Mouse (Mus musculus) urinary bladder, postnatal 4 days (tissue): ENCODE results near the gene Mogs.

Source experiments
- DNase-seq, 2 experiments: peaks; one replicate each; pipeline ENCODE4 v3.0.0; 2021 to 2022; ENCODE audit warnings: low spot score in 2 of 2

Gene Mogs

DNA sequence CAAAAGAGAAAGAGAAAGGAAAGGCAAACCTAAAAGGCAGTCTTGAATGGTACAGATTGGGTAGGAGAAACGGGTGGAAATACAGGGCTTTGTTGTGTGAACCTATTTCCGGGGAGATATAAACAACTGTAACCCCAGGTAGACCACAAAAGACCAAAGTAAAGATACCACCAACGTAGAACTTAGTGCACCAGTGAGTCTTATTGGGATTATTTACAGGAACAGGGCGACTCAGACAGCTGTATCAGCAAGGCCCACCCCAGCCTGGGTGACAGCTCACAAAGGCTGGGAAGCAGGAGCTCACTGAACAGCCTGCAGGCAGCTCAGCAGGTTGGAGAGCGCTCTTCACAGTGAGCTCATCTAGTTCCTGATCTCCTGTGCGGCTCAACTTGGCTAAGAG, 19.3 kb upstream of the Mogs start:
- no peak for DNase-seq

DNA sequence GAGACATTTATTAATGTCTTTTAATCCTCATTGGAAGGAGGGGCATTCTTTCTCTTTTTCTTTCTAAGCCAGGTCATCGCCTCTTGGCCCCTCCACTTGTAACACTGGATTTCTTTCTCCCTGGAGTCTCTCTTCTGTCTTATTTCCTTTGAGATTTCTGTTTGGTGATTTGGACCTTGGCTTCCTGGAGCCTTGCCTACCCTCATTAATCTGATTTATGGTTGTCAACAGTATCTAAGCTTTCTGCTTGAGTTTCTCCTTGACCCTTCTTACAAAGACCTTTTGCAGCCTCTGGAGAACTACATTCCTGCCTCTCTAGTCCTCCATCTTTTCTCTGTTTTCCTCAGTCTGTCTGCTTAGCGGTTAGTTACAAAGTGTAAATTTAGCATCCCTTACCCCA, 16.9 kb upstream of the Mogs start:
- no peak for DNase-seq

DNA sequence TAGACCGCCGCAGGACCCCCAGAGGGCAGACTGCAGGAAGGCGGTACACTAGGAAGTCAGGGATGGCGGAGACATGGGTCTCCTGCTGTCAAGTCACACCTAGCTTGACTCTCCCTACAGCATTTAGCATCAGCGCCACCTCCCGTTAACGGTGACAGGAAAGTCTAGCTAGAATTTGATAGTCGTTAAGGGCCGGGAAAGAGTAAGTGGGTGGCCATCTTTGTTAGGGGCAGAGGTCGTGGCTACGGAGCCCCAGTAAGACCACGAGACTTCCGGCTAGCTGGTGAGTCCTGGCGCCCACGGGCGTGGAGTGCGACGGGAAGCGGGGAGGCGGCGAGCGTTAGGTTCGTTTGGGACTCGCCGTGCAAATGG, 14.0 kb upstream of the Mogs start, which contains the start of the genes Ccdc142 and Gm42688:
Gene Ccdc142, plus strand, starts transcription at position 286 of the 372 bp plus-strand sequence.
Gene Gm42688, plus strand, starts transcription at position 302 of the 372 bp plus-strand sequence.
- DNase-seq = peak; percentile 81 to 83

DNA sequence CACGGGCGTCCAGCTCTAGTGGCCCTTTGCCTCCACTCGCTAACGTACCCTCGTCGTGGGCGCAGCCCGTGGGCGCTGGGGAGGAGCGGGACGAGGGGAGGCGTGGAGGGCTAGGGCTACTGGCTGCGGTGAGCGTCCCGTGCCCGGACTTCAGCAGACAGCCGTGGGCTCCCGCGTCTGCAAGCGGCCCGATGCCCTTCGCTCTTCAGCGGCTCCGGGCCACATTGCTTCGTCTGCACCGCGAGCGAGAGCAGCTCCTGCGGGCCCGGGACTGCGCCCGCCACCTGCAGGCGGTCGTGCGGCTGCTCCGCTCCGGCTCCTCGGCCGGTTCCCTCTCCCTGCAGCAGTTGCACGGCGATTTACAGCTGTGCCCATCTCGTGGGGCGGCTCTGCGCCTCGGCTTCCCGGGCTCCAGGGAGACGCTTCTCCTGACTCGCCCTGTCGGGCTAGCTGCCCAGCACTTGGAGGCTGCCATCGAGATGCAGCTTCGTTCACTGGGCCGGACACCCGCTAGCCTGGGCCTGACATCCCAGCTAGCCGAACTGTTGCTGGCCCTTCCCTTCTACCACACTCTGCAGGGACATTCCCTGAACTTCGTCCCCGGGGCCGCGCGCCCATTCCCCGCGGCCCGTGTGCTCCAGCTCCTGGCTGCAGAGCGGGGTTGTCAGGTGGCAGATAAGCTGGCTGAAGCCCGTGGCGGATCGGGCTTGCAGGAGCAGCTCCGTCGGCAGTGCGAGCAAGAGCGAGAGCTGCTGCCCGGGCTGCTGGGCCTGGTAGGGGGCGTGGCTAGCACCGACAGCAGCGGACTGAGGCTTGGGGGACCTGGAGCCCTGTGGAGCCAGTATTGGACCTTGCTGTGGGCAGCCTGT, 13.4 kb upstream of the Mogs start:
- peak in 1 of 2 experiments; percentile 60 for DNase-seq

DNA sequence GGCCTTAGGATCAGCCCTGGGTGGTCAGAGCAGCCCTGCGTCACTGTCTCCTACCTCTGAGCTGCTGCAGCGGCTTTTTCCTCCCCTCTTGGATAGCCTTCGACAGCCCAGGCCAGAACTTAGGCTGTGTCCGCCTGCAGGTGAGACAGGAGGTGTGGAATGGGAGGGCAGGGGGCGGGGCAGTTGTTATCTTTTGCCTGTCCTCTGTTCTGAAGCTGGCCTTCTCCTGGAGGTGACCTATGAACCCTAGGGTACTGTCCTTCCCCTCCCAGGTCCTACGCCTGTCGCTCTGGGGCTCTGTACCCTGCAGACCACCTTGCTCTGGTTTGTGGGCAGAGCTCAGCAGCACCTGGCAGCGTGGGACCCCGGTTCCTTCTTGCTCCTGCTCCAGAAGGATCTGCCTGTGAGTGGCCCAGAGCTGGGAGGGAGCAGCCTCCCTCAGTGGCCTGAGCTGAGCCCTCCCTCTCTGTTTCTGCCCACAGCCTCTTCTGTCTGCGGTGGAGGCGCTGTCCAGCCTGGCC, 12.1 kb upstream of the Mogs start:
- DNase-seq = no peak

DNA sequence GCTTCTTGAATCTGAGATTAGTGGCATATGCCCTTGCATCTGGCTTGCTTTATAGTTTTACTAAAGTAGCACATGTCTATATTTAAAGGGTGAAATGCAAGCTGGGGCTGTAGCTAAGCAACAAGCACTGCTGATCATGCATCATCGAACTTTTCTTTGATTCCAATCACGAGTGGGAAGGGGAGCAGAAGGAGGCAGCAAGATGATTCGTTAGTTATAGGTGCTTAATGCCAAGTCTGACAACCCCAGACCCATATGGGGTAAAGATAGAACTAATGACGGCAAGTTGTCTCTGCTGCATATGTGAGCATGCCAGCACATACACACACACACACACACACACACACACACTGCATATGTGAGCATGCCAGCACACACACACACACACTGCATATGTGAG, 11.1 kb upstream of the Mogs start:
- no peak for DNase-seq

DNA sequence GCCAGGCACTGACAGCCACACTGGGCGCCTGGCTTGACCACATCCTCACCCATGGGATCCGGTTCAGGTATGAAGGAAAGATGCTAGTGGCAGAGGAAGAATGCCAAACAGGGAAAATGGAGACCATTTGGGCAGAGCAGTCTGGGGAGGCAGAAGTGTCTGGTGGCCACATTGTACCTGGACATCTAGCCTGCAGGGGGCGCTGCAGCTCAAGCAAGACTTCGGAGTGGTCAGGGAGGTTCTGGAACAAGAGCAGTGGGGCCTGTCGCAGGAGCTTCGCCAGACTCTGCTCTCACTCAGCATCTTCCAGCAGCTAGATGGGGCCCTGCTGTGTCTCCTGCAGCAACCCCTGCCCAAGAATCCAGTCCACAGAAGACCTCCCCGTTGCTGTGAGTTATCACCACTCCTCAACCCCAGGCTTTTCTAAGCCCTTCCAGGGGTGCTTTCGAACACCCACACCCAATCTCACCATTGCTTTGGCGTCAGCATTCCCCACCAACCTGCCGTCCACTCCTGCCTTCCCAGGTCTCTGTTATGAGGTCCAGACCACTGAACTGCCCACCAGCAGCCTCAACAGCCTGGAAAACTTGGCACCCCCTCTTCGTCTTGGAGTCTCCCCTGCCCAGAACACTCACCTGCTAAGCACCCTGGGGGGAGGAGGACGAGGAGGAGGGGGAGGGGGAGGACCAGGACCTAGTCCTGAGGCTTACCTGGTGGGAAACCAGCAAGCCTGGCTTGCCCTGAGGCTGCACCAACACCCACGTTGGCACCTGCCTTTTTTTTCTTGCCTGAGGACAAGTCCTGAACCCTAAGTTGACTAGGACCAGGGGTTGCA, 7.5 kb upstream of the Mogs start:
- DNase-seq = peak; percentile 67 to 83

DNA sequence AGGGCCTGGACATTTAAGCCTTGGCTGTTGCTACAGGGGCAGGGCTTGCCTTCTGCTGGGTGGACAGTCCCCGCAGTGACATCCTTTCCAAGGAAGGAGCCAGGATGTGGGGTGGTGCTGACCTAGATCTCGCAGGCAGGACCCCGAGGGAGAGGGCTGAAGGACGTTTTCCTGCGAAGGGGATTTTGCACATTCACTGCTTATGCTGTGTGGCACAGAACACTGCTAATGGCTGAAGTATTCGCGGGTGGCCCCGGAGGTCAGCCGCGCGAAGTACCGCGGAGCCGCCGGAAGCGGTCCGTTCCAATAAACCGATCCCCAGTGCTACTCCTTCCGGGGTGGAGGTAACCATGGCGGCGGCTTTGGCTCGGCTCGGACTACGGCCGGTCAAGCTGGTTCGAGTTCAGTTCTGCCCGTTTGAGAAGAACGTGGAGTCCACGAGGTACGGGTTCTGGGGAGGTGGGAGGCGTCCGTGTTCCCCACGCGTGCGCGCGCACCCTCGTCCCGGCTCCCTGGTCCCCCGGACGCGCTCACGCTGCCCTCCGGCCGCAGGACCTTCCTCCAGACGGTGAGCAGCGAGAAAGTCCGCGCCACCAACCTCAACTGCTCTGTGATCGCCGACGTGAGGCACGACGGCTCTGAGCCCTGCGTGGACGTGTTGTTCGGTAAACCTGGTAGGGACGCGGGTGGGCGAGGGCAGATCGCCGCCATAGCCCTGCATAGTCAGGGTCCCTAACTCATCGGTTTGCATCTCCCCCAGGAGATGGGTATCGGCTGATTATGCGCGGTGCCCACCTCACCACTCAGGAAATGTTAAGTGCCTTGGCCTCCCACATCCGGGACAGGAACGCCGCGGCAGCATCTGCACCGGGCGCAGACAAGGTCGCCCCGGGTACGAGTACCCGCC, 6.3 kb upstream of the Mogs start, which contains the start of gene Mrpl53:
Gene Mrpl53, plus strand, starts transcription at position 279 of the 907 bp plus-strand sequence.
- peak; percentile 79 to 84 for DNase-seq

DNA sequence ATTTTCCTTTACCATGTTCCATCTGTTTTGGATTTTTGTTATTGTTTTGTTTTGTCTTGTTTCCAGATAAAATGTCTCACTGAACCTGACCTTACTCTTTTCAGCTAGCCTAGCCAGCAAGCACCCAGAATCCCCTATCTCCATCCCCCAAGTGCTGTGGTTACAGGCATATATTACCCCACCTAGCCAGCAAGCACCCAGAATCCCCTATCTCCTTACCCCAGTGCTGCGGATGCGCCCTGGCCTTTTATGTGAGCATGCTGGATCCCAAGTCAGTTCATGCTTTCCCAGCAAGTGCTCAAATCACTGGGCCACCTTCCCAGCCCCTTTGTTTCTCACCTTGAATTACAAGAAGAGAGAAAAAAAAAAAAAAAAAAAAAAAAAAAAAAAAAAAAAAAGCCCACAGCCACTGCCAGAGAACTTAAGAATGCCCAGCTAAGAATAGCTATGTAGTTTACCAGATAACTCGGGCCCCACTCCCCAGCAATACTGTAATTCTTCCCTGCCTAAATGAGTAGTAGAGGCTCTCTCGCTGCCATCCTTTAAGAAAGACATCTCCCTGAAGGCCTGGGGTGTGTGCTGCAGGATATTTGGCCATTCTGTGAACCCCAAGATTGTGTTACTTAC, 3.7 kb upstream of the Mogs start:
- no peak for DNase-seq

DNA sequence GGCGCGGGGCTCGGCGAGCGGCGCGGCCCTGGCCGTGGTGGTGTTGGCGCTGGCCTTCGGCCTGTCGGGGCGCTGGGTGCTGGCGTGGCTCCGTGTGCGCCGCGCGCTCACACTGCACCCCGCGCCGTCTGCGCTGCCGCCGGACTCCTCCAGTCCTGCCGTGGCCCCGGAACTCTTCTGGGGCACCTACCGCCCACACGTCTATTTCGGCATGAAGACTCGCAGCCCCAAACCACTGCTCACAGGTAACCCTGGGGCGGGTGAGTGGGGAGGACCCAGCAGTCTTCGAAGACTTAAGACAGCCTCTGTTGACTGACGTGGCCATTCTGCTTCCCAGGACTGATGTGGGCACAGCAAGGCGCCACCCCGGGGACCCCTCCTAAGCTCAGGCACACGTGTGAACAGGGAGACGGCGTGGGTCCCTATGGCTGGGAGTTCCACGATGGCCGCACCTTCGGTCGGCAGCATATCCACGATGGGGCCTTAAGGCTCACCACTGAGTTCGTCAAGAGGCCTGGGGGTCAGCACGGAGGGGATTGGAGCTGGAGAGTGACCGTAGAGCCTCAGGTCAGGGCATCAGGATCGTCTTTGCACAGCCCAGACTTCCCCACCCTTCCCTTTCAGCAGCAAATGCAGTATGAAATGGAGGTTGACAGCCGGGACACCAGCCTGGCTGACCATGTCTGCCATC, 531 bp downstream of the Mogs start:
- no peak for DNase-seq

DNA sequence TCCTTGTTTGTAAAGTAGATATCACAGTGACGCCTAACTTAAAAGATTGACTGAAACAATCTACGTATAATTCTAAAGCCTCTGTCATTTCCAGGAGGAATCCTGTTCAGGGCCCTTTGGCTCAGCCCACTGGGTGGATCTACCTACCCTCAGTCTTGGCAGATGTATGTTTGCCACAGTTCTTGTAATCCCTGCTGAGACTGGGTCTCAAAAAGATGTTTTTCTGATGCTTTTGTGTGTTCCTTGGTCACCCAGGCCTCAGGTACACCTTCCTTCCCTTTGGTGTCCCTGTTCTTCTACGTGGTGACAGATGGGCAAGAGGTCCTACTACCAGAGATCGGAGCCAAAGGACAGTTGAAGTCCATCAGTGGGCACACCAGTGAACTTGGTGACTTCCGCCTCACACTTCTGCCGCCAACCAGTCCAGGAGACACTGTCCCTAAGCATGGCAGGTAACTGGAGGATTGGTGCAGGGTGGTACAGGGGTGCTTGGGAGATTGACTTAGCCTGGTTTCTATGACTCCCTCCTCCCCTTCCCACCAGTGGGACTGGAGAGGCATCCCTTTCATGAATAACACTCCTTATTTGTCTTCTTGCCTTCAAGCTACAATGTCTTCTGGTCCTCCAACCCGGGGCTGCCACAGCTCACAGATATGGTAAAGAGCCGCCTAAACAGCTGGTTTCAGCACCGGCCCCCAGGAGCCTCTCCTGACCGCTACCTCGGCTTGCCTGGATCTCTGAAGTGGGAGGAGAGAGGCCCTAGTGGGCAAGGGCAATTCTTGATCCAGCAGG, 1.3 kb downstream of the Mogs start:
- DNase-seq = no peak

DNA sequence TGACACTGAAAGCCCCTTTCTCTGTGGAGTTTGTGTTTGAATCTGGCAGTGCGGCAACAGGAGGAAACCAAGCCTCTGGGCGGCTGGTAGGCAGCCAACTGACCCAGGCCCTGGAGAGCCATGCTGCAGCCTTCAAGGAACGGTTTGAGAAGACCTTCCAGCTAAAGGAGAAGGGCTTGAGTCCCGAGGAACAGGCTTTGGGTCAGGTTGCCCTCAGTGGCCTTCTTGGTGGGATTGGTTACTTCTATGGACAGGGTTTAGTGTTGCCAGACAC, 1.8 kb downstream of the Mogs start:
- no peak for DNase-seq

DNA sequence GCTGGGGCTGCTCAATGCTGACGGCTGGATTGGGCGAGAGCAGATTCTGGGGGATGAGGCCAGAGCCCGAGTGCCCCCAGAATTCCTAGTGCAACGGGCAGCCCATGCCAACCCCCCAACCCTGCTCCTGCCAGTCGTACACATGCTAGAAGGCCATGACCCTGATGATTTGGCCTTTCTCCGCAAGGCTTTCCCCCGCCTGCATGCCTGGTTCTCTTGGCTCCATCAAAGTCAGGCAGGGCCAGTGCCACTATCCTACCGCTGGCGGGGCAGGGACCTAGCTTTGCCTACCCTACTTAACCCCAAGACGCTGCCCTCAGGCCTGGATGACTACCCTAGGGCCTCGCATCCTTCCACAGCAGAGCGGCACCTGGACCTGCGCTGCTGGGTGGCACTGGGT, 2.3 kb downstream of the Mogs start:
- no peak for DNase-seq

DNA sequence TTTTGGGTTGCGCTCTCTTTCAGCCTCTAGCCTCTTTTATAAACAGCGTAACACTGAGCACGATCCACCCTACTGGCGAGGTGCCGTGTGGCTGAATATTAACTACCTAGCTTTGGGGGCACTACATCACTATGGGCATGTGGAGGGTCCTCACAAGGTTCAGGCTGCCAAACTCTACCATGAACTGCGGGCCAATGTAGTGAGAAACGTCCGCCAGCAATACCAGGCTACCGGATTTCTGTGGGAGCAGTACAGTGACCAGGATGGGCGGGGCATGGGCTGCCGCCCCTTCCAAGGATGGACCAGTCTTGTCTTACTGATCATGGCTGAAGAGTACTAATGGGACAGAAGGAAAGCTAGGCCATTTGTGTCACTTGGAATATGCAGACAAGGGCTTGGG, 3.1 kb downstream of the Mogs start:
- no peak for DNase-seq

DNA sequence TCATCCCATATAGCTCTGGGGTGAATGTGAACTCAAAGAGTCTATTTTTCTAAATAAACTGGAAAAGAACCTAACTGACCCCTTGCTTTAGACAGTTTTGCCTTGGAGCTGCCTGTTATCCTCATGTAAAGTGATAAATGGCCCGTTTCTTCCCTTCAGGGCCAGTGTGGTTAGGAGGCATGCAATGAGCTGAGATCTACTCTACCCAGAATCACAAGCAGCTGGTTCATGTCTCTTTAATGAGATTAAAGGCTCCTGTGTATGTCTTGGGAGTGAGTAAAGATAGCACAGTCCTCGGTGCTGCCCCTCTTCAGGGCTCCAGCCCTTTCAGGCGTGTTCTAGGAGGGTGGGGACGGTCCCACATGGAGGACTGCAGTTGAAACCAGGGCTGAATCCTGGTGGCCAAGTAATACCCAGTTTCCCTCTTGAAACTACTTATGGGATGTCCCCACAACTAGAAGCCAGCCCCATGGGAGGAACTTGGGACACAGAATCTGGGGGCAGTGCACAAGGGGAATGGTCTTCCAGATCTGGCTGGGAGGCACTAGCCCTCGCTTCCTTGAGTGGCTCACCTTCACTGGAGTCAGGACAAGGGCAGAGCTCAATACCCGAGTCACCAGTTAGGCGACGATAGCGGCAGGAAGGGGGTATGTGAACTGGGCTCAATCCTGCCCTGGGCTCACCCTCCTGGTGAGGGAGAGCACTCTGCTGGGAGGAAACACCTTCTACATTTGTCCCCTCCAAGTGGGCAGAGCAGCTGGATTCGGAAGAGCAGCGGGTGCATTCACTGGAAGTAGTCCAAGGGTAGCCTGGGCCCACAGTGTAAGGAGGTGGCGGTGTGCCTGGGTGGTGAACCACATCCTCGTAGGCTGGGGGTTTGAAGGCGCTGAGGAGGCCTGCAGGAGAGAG, 3.8 kb downstream of the Mogs start:
- no peak for DNase-seq

DNA sequence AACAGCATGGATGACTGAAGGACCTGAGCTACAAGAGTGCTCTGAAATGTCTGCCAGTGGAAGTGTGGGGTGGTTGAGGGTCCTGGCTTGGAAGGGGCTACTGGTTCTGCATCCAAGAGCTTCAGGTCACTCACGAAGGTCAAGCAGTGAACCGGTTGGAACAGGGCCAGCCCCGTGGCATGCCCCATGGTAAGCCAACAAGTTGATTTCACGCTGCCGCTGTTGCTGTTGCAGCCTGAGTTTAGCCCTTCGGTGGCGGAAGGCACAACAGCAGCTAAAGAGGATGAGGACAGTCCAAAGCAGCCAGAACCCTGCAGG, 4.4 kb downstream of the Mogs start:
- DNase-seq = no peak

DNA sequence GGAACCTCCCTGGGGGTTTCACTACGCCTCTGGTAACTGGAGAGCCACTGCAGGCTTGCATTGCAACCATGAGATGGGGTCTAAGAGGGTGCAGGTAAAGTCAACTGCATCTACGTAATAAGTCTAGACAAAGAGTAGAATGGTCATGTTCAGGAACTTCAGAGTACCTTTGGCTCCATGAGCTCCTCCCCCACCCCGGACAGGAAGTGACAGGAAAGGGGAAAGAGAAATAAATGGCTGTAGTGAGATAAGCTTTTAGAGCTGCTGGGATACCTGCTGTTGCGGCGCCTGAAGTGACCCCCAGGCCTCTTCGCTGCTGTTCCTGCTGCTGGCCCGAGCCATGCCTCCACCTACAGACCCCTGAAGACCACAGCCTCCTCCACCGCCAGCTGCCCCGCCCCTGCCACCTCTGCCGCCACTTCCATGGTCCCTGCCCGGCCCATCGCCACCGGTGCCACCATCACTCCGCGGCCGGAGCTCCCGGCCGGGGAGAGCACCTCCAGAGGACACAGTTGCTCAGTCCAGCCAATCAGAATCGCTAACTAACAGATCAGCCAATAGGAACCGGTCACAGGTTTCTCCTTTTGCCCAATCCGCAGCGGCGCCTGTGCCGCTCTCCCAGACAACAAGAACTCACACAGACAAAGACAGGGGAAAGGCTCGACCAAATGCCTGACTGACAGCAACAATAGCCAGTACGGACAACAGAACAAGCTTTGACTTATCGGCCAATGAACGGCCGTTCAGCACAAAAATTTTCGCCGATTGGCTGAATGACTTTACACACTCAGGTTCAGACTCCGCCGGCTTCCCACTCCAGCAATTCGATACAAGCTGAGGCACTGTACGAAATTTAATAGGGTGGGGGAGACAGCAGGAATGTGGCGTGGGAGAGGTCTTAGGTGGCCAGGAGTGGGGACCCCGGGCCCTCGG, 5.9 kb downstream of the Mogs start, which contains the start of gene Wbp1:
Gene Wbp1, minus strand, starts transcription at position 630 of the 933 bp plus-strand sequence.
- peak; percentile 88 to 93 for DNase-seq
